Mouse (Mus musculus) heart, adult 2 months (tissue): ENCODE results near the gene B4galnt4. TPM values are rescaled to one million over a fixed set of nuclear protein-coding genes. Genes with fewer than 3 reads are reported as not detected.

Experiments used
- DNase-seq, 2 experiments: peaks; one replicate each; pipeline ENCODE4 v3.0.0; 2021
- H3K27ac ChIP-seq: fragments of 200-600 bp; 2 replicates; pipeline ENCODE4 v1.8.1; 2022
- H3K27me3 ChIP-seq: fragments of 200-500 bp; 2 replicates; pipeline ENCODE4 v1.6.1; 2012; ENCODE audit warnings: mild to moderate bottlenecking, low read length, inconsistent platforms, mixed read lengths; ENCODE audit not compliant: control insufficient read depth, insufficient read depth
- H3K36me3 ChIP-seq: fragments of 200-500 bp; 2 replicates; pipeline ENCODE4 v1.6.1; 2012; ENCODE audit warnings: low read length, inconsistent platforms; ENCODE audit not compliant: control insufficient read depth, insufficient read depth
- H3K4me1 ChIP-seq: fragments of 200-500 bp; 2 replicates; pipeline ENCODE4 v1.6.1; 2011; ENCODE audit warnings: low read length; ENCODE audit not compliant: control insufficient read depth, insufficient read depth
- H3K4me3 ChIP-seq: fragments of 200-600 bp; 2 replicates; pipeline ENCODE4 v1.8.1; 2022
- H3K79me2 ChIP-seq: fragments of 200-500 bp; replicated peaks from 2 replicates; pipeline ENCODE4 v1.6.1; 2012; ENCODE audit warnings: mild to moderate bottlenecking, inconsistent platforms, low read length, moderate library complexity, mixed read lengths; ENCODE audit not compliant: control insufficient read depth, insufficient read depth
- H3K9ac ChIP-seq: fragments of 200-500 bp; 2 replicates; pipeline ENCODE4 v1.6.1; 2012; ENCODE audit warnings: low read depth, mild to moderate bottlenecking, control low read depth, inconsistent platforms, low read length, mixed read lengths
- CTCF ChIP-seq: fragments of 200-600 bp; IDR thresholded peaks from 2 replicates; pipeline ENCODE4 v1.8.1; 2022; ENCODE audit warnings: antibody characterized with exemption, mild to moderate bottlenecking, moderate library complexity
- EP300 ChIP-seq: fragments of 200-500 bp; IDR thresholded peaks from 2 replicates; pipeline ENCODE4 v1.6.1; 2011; ENCODE audit warnings: low read depth, low read length, control low read depth; ENCODE audit not compliant: insufficient read depth
- POLR2A ChIP-seq: fragments of 200-500 bp; IDR thresholded peaks from 2 replicates; pipeline ENCODE4 v1.6.1; 2011; ENCODE audit warnings: mild to moderate bottlenecking, low read depth, low read length, control low read depth; ENCODE audit not compliant: insufficient read depth
- WGBS: fragments of 180-500 bp; shearing (Covaris S2); methylation state at CpG from one replicate; pipeline ENCODE4 v1.1.7; 2018; 5-methylcytosine and 5-hydroxymethylcytosine counted together
- intact Hi-C: fragments of 180-260 bp; cut with DNase I; formaldehyde crosslinking; loops from one replicate; pipeline ENCODE4 v1.15.1; 2025
- polyA plus RNA-seq: library from polyadenylated mRNA; depleted of rRNA; stranded (reverse); fragments of >200 nt; gene quantifications from 2 replicates; pipeline ENCODE4 v1.2.3, GENCODE M21; 2012; rRNA removed
- total RNA-seq, 2 experiments: library from RNA; stranded (reverse); gene quantifications; 2 replicates each; pipeline ENCODE4 v1.2.3; 2021

Gene B4galnt4
- total and polyA plus RNA-seq, 3 experiments = 0.04 to 0.07 TPM; not detected in 1

DNA sequence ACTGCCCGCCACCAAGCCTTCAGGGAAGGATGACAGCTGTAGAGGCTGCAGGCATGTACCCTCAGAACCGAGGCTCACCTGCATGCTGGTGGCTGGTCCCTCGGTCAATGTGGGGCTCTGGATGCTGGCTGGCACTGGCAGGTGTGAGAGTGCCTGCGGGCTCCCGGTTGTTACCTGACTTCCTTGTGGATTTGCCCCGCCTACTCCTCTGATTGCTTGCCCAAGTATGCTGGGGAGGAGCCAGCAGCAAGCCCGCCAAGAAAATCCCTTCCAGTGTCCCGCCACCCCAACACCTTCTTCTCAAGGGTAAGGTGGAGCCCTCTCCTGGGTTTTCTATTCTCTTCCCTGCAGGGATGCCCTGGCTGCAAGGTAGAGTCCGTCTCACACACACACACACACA lies 56.7 kb downstream of the B4galnt4 start, which contains the start of gene Ano9:
Gene Ano9 (minus strand): TSS at position 171 of the 400 bp plus-strand sequence.
- H3K27me3 ChIP-seq = no peaks in the 10 kb centered on the region
- H3K27ac ChIP-seq = no peak within 1 kb of the TSS
- H3K36me3 ChIP-seq = no peaks in the 10 kb centered on the region
- no peak for TF ChIP-seq POLR2A
- no peak for TF ChIP-seq CTCF
- TF ChIP-seq EP300 = no peak
- WGBS = 29% methylated on average over 9 of the region's 9 CpGs
- no peak within 1 kb of the TSS for H3K9ac ChIP-seq
- no peak for DNase-seq
- intact Hi-C loops = no loop called here
- H3K4me1 ChIP-seq = peaks cover 3% of the 10 kb centered on the region; the same call in 1 of the 2 replicates
- no peak within 1 kb of the TSS for H3K4me3 ChIP-seq
- H3K79me2 ChIP-seq = no peaks in the 10 kb centered on the region

DNA sequence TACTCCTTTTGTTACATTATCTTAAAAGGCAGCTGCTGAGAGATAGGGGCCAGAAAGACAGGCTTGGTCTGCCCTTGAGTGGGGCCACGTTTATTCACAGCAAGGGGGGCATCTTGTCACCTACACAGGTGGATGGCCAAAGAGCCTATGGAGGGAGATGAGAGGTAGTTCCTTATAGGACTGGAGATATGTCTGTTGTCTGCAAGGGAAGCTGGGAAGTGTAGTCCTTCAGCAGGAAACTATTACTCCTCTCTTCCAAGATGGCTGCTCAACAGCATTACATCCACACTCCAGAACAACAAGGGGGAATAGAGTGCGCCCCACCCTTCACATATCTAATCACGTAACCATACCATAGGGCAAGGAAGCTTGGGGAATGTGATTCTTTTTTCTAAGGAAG lies 58.6 kb downstream of the B4galnt4 start:
- WGBS = 65% methylated on average over 3 of the region's 3 CpGs
- Histone ChIP-seq H3K27ac (no peak overlapping the region), H3K4me3 (no peak overlapping the region), H3K79me2 (no peaks in the 10 kb centered on the region), H3K27me3 (no peaks in the 10 kb centered on the region), H3K4me1 (peaks cover 3% of the 10 kb centered on the region; the same call in 1 of the 2 replicates), H3K36me3 (no peaks in the 10 kb centered on the region), H3K9ac (no peak overlapping the region)
- TF ChIP-seq CTCF (no peak), POLR2A (no peak), EP300 (no peak)
- DNase-seq = no peak
- intact Hi-C loops = no loop called here

DNA sequence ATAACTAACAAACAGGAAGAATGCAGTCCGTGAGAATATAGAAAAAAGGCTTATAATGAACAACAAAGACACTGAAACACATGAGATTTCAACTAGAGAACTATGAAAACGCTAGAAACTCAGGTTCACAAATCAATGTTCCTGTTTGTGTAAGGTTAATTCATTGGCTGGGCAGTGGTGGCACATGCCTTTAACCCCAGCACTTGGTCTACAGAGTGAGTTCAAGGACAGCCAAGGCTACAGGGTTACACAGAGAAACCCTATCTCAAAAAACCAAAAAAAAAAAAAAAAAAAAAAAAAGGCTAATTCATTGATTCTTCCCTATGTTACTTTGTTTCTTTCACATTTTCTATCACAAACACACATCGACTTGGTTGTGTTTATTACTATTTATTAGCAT lies 59.7 kb downstream of the B4galnt4 start:
- Histone ChIP-seq H3K9ac (no peak overlapping the region), H3K4me1 (peaks cover 3% of the 10 kb centered on the region; the same call in 1 of the 2 replicates), H3K4me3 (no peak overlapping the region), H3K79me2 (no peaks in the 10 kb centered on the region), H3K36me3 (no peaks in the 10 kb centered on the region), H3K27ac (no peak overlapping the region), H3K27me3 (no peaks in the 10 kb centered on the region)
- DNase-seq = no peak
- intact Hi-C loops = no loop called here
- TF ChIP-seq EP300 (no peak), POLR2A (no peak), CTCF (no peak)
- WGBS = 84% methylated on average over 3 of the region's 3 CpGs

DNA sequence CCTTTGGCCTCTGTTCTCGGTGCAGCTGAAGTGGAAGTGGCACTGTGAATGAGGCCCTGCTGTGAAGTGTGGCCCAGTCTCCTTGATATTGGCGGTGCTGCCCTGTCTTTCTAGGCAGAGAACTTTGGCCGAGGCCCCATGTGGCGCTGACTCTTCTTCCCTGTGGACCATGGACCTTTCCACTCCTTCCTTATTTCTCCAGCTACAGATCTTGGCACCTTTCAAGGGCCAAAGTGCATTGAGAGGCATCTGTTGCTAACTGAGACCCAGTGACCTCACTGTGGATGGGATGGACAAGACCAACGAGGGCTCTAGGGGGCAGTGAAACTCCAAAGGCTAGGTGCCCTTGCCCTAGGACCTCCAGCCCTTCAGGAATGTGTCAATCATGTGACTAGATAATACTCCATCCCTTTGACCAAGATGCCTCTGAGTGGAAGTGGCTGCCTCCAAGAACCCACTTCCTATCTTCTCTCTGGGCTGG lies 60.2 kb downstream of the B4galnt4 start:
- DNase-seq = no peak

More for the DNA sequence above, 60.2 kb downstream of the B4galnt4 start:
- WGBS = 68% methylated on average over 5 of the region's 5 CpGs
- Histone ChIP-seq H3K36me3 (no peaks in the 10 kb centered on the region), H3K9ac (no peak overlapping the region), H3K27ac (no peak overlapping the region), H3K79me2 (no peaks in the 10 kb centered on the region), H3K4me3 (no peak overlapping the region), H3K4me1 (peaks cover 3% of the 10 kb centered on the region; the same call in 1 of the 2 replicates), H3K27me3 (no peaks in the 10 kb centered on the region)
- intact Hi-C loops = no loop called here
- TF ChIP-seq EP300 (no peak), CTCF (peak; percentile 15; the same call in 1 of the 2 replicates), POLR2A (no peak)

Other genes with a start within 250 kb of the B4galnt4 start
Only the 30 nearest of the 33 such genes appear.
- 10 to 100 TPM; 22.6 to 27.5 TPM for gene Scgb1c1, start 215.6 kb upstream of the B4galnt4 start, total RNA-seq
- 54.5 and 56.6 TPM in 2 replicates for gene Scgb1c1, start 215.6 kb upstream of the B4galnt4 start, polyA plus RNA-seq
- gene Odf3, start 213.3 kb upstream of the B4galnt4 start, total RNA-seq = not detected
- 0.25 and 0.38 TPM in 2 replicates for gene Odf3, start 213.3 kb upstream of the B4galnt4 start, polyA plus RNA-seq
- gene Gm45785, start 204.8 kb upstream of the B4galnt4 start, total RNA-seq = not detected
- not detected in 2 replicates for gene Gm45785, start 204.8 kb upstream of the B4galnt4 start, polyA plus RNA-seq
- gene Ric8a, start 204.1 kb upstream of the B4galnt4 start, total RNA-seq = 10 to 100 TPM; 20.1 to 23.6 TPM
- gene Ric8a, start 204.1 kb upstream of the B4galnt4 start, polyA plus RNA-seq = 37.6 and 42.8 TPM in 2 replicates
- 10 to 100 TPM in 1 of 2 experiments, 1 to 10 TPM in 1; 8.8 to 12.3 TPM for gene Bet1l, start 203.5 kb upstream of the B4galnt4 start, total RNA-seq
- gene Bet1l, start 203.5 kb upstream of the B4galnt4 start, polyA plus RNA-seq = 12.4 and 17.0 TPM in 2 replicates
- gene Psmd13, start 179.1 kb upstream of the B4galnt4 start, total RNA-seq = 10 to 100 TPM; 72.6 to 86.1 TPM
- 50.8 and 71.0 TPM in 2 replicates for gene Psmd13, start 179.1 kb upstream of the B4galnt4 start, polyA plus RNA-seq
- 10 to 100 TPM; 53.1 to 60.6 TPM for gene Sirt3, start 178.8 kb upstream of the B4galnt4 start, total RNA-seq
- 86.9 and 100 TPM in 2 replicates for gene Sirt3, start 178.8 kb upstream of the B4galnt4 start, polyA plus RNA-seq
- 1,000 to 10,000 TPM; 2,777 to 3,250 TPM for gene Cox8b, start 160.7 kb upstream of the B4galnt4 start, total RNA-seq
- gene Cox8b, start 160.7 kb upstream of the B4galnt4 start, polyA plus RNA-seq = 1,727 and 2,194 TPM in 2 replicates
- gene Nlrp6, start 140.2 kb upstream of the B4galnt4 start, total RNA-seq = under 1 TPM in 1 of 2 experiments, not detected in 1; 0.07 TPM
- 0.04 and 0.06 TPM in 2 replicates for gene Nlrp6, start 140.2 kb upstream of the B4galnt4 start, polyA plus RNA-seq
- 1 to 10 TPM; 4.0 to 5.8 TPM for gene Pgghg, start 119.7 kb upstream of the B4galnt4 start, total RNA-seq
- 13.0 and 14.1 TPM in 2 replicates for gene Pgghg, start 119.7 kb upstream of the B4galnt4 start, polyA plus RNA-seq
- under 1 TPM; 0.32 to 0.34 TPM for gene Ifitm5, start 110.8 kb upstream of the B4galnt4 start, total RNA-seq
- gene Ifitm5, start 110.8 kb upstream of the B4galnt4 start, polyA plus RNA-seq = 1.1 and 2.0 TPM in 2 replicates
- not detected for gene Gm45717, start 105.2 kb upstream of the B4galnt4 start, total RNA-seq
- gene Gm45717, start 105.2 kb upstream of the B4galnt4 start, polyA plus RNA-seq = not detected in 2 replicates
- 100 to 1,000 TPM; 107 to 113 TPM for gene Ifitm2, start 105.1 kb upstream of the B4galnt4 start, total RNA-seq
- gene Ifitm2, start 105.1 kb upstream of the B4galnt4 start, polyA plus RNA-seq = 368 and 425 TPM in 2 replicates
- 1 to 10 TPM; 6.1 to 7.7 TPM for gene Ifitm1, start 93.9 kb upstream of the B4galnt4 start, total RNA-seq
- gene Ifitm1, start 93.9 kb upstream of the B4galnt4 start, polyA plus RNA-seq = 16.1 and 52.2 TPM in 2 replicates
- gene Ifitm3, start 50.3 kb upstream of the B4galnt4 start, total RNA-seq = 100 to 1,000 TPM; 115 to 123 TPM
- 274 and 332 TPM in 2 replicates for gene Ifitm3, start 50.3 kb upstream of the B4galnt4 start, polyA plus RNA-seq
- gene Ifitm6, start 43.2 kb upstream of the B4galnt4 start, total RNA-seq = 1 to 10 TPM in 1 of 2 experiments, under 1 TPM in 1; 0.36 to 1.0 TPM
- gene Ifitm6, start 43.2 kb upstream of the B4galnt4 start, polyA plus RNA-seq = 4.6 and 5.1 TPM in 2 replicates
- not detected for gene Gm17387, start 32.0 kb upstream of the B4galnt4 start, total RNA-seq
- not detected in 2 replicates for gene Gm17387, start 32.0 kb upstream of the B4galnt4 start, polyA plus RNA-seq
- gene Pkp3, start 17.1 kb downstream of the B4galnt4 start, total RNA-seq = under 1 TPM; 0.20 to 0.21 TPM
- 0.35 and 1.6 TPM in 2 replicates for gene Pkp3, start 17.1 kb downstream of the B4galnt4 start, polyA plus RNA-seq
- gene Sigirr, start 39.5 kb downstream of the B4galnt4 start, total RNA-seq = 1 to 10 TPM; 4.5 to 7.0 TPM
- gene Sigirr, start 39.5 kb downstream of the B4galnt4 start, polyA plus RNA-seq = 9.4 and 10.2 TPM in 2 replicates
- under 1 TPM in 1 of 2 experiments, not detected in 1; 0.39 TPM for gene Ano9, start 56.7 kb downstream of the B4galnt4 start, total RNA-seq
- 0.09 and 0.53 TPM in 2 replicates for gene Ano9, start 56.7 kb downstream of the B4galnt4 start, polyA plus RNA-seq
- 10 to 100 TPM; 25.9 to 29.7 TPM for gene Ptdss2, start 61.3 kb downstream of the B4galnt4 start, total RNA-seq
- 22.4 and 39.2 TPM in 2 replicates for gene Ptdss2, start 61.3 kb downstream of the B4galnt4 start, polyA plus RNA-seq
- gene Rnh1, start 111.8 kb downstream of the B4galnt4 start, total RNA-seq = 10 to 100 TPM; 62.9 to 73.9 TPM
- 73.2 and 96.7 TPM in 2 replicates for gene Rnh1, start 111.8 kb downstream of the B4galnt4 start, polyA plus RNA-seq
- gene Hras, start 132.9 kb downstream of the B4galnt4 start, total RNA-seq = 100 to 1,000 TPM in 1 of 2 experiments, 10 to 100 TPM in 1; 90.8 to 105 TPM
- 63.7 and 79.9 TPM in 2 replicates for gene Hras, start 132.9 kb downstream of the B4galnt4 start, polyA plus RNA-seq
- gene Lrrc56, start 133.1 kb downstream of the B4galnt4 start, total RNA-seq = 1 to 10 TPM; 2.3 to 3.1 TPM
- gene Lrrc56, start 133.1 kb downstream of the B4galnt4 start, polyA plus RNA-seq = 4.6 and 4.9 TPM in 2 replicates
- not detected for gene Lmntd2, start 153.0 kb downstream of the B4galnt4 start, total RNA-seq
- gene Lmntd2, start 153.0 kb downstream of the B4galnt4 start, polyA plus RNA-seq = 0.18 and 0.20 TPM in 2 replicates
- gene Rassf7, start 154.8 kb downstream of the B4galnt4 start, total RNA-seq = under 1 TPM; 0.25 to 0.42 TPM
- 2.2 and 3.3 TPM in 2 replicates for gene Rassf7, start 154.8 kb downstream of the B4galnt4 start, polyA plus RNA-seq
- 10 to 100 TPM; 26.8 to 32.1 TPM for gene Phrf1, start 167.7 kb downstream of the B4galnt4 start, total RNA-seq
- gene Phrf1, start 167.7 kb downstream of the B4galnt4 start, polyA plus RNA-seq = 8.9 and 10.2 TPM in 2 replicates
- gene Irf7, start 205.4 kb downstream of the B4galnt4 start, total RNA-seq = 1 to 10 TPM; 3.3 to 3.4 TPM
- gene Irf7, start 205.4 kb downstream of the B4galnt4 start, polyA plus RNA-seq = 24.6 and 25.2 TPM in 2 replicates
- not detected for gene Cdhr5, start 215.7 kb downstream of the B4galnt4 start, total RNA-seq
- gene Cdhr5, start 215.7 kb downstream of the B4galnt4 start, polyA plus RNA-seq = 0.26 TPM in 1 of 2 replicates, not detected in the other
- not detected for gene Sct, start 218.0 kb downstream of the B4galnt4 start, total RNA-seq
- not detected in 2 replicates for gene Sct, start 218.0 kb downstream of the B4galnt4 start, polyA plus RNA-seq